Mouse (Mus musculus) frontal cortex, adult (tissue): ENCODE measurements at regions not wholly inside any gene's neighbourhood (a gene's known extent, or its start where the extent isn't known, plus 50 kb on each side); places are given as distances from the start of the nearest gene placed in this dataset.

Experiments
- ATAC-seq: cut with Nextera tagmentation; 2 replicates; pipeline ENCODE4 v1.9.2; 2017; ENCODE audit warnings: mild to moderate bottlenecking, moderate library complexity, mixed read lengths; ENCODE audit not compliant: low TSS enrichment

DNA sequence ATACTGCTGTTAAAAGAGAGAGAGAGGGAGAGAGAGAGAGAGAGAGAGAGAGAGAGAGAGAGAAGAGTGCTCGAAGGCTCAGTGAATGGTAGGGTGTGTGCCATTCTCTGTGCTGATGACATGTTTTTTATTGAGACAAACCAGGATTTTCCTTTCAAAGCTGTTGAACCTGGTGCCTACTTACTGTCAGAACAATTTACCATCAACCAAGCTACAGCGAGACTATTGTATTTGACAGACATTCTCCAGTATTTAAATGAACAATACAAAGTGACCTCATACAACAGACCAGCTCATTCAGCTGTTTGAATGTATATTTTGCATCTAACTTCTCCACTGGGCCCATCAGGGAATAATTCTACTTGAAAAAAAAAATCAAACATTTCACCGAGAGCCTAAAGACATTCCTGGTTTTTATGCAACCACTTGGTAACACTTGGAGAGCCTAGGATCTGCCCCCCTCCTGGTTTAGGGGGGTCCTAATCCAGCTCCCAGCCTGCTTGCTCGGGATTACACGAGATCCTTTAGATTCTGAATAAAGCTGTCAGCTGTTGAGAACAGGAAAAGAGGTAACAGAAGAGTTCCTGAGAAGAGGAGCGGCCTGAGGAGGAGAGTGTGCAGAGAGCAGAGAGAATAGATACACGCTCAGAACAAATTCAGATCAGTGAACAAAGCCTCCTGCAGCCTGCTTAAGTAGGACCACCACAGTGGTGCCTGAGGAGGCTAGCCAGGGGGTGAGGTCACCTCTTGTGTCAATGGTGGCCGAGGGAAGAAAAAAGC lies 117.3 kb downstream of the Anapc10 start:
- ATAC-seq = no peak

DNA sequence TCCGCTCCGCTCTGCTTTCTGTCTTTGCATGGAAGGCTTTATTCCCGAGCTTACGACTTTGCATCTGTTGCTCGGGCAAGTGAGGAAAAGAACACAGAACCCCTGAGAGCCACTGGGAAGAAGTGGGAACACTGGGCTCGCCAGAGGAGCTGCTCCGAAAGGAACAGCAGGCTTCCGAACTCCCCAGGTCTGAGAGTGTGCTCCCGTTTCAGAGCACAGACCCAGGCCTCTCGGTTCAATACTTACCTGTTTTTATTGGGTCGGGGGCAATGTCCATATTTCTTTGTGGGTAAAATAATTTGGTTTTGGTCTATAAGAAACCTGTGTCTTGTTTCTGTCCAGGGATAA lies 117.9 kb downstream of the Anapc10 start:
- ATAC-seq = no peak

DNA sequence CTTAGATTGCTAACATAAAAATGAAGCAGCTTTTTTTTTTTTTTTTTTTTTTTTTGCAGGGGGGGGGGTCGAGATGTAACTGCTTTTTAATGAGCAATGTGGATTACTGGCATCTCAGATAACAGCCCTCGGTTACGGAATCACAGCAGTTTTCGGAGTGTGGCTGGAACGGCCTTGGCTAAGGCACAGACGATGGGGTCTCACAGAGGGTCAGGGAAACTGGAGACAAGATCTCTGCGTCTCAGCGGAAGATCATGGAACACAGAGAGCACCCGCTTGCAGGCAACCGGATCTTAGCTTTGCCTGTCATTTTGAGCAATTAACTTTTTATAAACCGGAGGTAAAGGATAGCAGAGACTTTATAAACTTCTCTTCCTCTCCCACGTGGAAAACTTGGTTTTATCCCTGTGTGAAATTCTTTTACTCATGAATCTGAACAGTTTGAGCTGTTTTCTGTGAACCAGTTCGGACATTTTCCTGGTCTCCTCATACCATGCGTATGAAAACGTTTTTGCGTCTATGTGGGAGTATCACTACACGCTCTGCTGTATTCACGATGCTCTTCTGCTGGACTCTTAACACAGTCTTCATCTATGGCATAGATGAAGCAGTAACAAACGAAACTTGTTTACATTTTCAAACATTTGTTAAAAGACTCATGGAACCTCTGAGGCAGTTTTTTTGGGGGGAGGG lies 118.5 kb downstream of the Anapc10 start:
- no peak for ATAC-seq

DNA sequence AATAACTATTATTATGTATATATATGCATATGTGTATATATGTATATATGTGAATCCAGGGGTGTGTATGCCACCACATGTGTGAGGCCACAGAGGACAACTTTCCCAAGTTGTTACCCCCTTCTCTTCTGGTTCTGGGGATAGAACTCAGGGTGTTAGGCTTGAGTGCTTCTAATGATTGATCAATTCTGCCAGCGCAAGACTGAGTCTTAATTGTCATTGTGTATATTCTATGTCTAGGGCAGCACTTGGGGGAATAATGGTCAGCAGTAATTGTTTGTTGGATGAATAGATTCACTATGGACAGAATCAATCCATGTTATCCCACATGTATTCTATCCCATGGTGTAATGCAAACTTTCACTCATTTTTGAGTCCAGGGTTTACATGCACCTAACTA lies 127.3 kb downstream of the Anapc10 start:
- no peak for ATAC-seq

DNA sequence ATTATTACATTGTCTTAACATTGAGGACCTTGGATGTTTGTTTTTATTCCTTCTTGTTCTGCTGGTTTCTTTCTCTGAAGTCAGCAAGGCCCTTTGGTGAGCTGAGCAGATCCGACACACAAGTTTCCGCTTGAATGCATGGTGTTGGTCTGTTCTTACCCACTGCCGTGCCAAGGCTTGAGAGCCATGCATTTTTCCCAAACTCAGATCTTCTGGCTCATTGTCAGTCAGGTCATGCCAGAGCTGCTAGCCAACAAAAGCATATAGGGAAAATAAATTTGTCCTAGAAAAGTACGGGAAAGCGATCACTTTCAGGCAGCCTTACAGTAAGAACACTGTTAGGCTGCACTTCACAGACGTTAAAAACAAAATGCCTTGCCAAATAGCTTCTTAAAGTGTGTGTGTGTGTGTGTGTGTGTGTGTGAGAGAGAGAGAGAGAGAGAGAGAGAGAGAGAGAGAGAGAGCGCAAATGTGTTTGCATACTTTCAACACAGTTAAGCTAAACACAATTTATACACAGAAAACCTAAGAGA lies 138.4 kb downstream of the Anapc10 start:
- ATAC-seq = peak; percentile 13; the same call in 1 of the 2 replicates

DNA sequence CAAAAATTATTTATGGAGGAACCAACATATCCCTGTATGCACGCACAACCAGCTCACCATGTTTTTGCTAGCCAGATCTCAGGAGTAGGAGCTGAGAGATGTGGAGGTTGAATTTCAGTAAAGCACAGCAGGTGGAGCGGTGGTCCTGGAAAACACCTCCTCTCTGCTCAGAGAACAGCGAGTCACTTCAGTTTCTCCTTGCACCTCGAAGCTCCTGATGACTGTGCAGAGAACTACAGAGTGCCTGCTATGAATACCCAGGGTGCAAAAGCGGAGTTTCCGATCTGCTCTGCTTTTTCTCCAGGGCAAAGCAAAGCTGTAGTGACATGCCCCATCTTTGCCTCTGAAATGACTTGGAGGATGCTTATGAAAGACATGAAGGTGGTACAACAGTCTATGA lies 138.9 kb downstream of the Anapc10 start:
- peak; percentile 93 for ATAC-seq

DNA sequence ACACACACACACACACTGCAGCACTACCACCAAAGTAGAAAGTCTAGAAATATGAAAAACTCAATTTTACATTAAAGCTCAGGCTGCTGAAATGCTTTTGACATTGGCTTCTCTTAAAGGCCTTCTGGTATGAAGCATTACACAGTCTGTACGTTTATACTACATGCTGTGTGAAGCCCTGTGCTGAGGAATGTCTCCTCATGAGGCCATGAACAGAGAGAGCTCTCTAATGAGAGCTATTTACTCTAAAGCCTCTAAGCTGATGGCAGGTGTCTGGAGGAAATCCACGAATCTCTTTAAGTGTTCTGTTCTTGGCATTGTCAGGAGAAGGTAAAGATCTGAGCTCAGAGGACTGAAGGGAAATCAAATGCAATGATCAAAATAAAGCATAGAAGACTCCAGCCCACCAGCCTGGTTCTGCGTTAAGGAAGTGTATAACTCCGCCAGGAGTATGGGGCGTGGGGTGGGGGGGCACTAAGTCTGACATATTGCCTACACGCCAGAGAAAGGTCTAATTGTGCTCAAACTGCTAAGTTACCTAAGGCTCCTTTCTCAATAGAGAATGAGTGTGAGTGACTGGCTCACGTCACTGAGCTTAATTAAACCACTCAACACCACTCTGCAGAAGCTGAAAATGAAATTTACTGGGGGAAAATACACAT lies 160.9 kb downstream of the Anapc10 start:
- no peak for ATAC-seq

DNA sequence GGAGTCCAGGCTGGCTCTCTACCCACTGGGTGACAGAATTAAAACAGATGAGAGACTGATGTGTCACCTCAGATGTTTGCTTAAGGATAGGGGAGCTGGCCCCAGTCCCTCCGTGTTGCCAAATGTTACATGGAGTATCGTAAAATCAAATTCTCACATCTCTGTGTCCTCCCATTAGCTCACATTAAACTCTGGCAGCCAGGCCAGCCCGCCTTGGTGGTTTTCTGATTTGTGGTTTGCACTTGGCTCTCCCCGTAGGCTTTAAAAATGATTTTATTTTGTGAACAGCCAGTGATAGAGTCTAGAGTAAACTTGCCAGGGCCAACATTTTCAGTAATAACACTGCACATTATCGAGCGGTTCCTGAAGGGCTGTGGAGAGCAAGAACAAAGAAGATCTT lies 149.8 kb downstream of the Hhip start:
- no peak for ATAC-seq
